Mouse (Mus musculus): ENCODE data around the gene Hs3st2.

DNA sequence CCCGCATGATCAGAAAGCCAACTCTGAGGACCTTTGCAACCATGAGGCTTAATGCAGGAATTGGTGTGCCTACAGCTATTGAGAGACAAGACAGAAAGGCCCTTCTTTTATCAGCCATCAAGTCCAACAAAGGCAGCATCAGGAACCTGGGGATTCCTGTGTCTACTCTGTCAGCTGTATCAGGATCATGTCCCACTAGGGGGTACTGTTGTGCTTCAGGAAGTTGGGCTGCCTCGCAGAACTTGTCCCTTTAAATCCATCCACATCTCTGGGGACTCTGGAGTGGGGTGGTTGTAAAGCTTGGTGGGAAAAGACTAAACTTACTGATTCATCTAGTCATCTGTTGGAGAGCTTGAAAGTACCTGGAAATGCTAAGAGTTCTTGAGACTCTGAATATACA lies 93.6 kb downstream of the Hs3st2 start:
- TF ChIP-seq CHD1 (IDR thresholded peaks at IDR 0.05; ENCODE audit: low read depth, low read length) (no peak), CTCF (conservative IDR thresholded peaks at IDR 0.05 in 1 of 2, IDR thresholded peaks at IDR 0.05 in 1 of 2; ENCODE audit: low read depth in 2 of 2, low read length in 2 of 2) (peak in 1 of 2 experiments; percentile 55; a peak in 2 of 4 replicates), KAT2A (IDR thresholded peaks at IDR 0.05; ENCODE audit: insufficient replicate concordance, low read length) (no peak), MXI1 (IDR thresholded peaks at IDR 0.05; ENCODE audit: low read depth, low read length) (no peak), USF1 (IDR thresholded peaks at IDR 0.05; ENCODE audit: low read depth, low read length) (no peak), EP300 (IDR thresholded peaks at IDR 0.05; ENCODE audit: low read length) (no peak), POLR2A (IDR thresholded peaks at IDR 0.05; ENCODE audit: low read depth, low read length) (no peak), E2F4 (IDR thresholded peaks at IDR 0.05; ENCODE audit: insufficient replicate concordance, low read depth, low read length) (no peak), ZC3H11A (IDR thresholded peaks at IDR 0.05; ENCODE audit: low read depth, low read length) (no peak), ZMIZ1 (IDR thresholded peaks at IDR 0.05; ENCODE audit: low read depth, low read length) (no peak), TBP (conservative IDR thresholded peaks at IDR 0.05; ENCODE audit: low read depth, low read length) (no peak)

Data from CH12.LX (cell line).